Mouse (Mus musculus): ENCODE measurements around the gene Xrcc6.

The Xrcc6 gene

DNA sequence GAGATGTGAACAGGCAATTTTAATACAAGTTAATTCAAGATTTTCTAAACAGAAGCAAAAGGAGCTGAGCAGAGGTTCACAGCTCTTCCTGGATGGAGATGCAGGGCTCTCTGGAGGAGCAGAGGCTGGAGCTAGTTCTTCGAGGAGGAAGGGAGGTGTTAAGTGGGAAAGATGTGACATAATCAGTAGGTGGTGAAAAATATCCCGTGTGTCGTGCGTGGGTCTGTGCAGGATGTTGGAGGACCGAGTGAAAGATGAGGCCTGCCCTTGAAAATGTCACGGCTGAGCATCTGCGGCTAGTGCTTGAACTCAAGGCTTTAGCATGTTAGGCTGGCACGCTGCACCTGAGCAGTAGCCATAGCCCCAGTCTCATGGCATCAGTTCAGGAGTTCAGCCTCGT is 98.0 kb downstream of the Xrcc6 start:
- no peak for DNase-seq (ENCODE audit: low spot score)

DNA sequence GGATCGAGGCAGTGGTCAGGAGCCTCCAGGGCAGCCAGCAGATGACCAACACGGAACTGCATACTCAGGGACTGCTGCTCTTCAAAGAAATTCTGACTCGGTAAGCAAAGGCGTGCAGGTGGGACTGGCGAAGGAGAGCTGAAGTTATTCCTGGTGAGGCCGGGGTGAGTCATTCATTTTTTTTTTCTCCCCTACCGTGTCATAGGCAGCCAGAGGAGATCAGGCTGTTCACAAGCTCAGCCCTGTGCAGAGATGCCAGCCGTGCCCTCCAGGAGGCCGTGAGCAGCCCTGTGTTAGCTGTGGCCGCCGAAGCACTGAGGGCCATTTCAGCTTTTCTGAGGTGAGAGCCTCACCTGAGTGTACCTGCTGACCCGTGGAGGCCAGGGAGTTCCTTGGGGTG is 98.5 kb downstream of the Xrcc6 start:
- DNase-seq (ENCODE audit: low spot score): no peak

DNA sequence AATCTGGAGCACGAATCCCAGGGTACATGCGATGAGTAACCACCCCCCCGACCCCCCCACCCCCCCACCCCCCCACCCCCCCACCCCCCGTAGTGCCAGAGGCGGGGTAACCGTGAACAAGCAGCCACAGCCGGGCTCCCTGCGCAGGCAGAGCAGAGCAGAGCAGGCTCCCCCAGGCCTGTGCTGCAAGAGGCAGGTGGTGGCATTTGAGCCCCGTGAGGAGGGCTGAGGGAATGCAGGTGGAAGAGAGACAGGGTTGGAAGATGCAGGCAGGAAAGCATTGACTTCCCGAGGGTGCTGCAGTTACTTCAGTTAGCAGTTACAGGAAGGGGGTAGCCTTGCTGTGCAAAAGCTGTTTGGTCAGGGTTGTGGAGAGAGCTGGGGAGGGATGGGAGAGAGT is 99.6 kb downstream of the Xrcc6 start:
- DNase-seq (ENCODE audit: low spot score): peak; percentile 37
